Mouse (Mus musculus) CD4-positive, CD25-positive, alpha-beta regulatory T cell, adult 2 months (primary cell): ENCODE results near the gene Kdm5b.
"Not testable (repeated sequence)": the region's sequence is repeated elsewhere in the genome, so short reads cannot be mapped to it uniquely, and the experiment has no call there.

Experiments
- DNase-seq: peaks from one replicate; pipeline ENCODE4 v3.0.0-alpha.2; 2012; ENCODE audit warnings: low read depth, low spot score

Gene Kdm5b

DNA sequence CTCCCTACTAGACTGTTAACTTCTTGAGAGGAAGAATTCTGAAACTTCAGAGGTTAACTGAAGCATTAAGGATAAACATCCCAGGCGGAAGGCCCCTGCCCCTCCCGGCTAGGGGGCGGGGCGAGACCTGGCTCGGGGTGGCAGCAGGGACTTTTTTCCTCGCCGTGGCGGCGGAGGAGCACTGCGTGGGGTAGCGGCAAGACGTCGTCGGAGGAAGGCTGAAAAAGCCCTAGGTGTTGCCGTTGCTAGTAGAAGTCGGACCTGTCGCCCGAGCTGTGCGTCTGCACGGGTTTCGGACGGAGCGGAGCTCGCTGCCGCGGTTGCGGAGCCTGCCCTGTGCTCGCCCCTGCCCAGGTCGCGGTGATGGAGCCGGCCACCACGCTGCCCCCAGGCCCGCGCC lies at the start of gene Kdm5b:
Gene Kdm5b (plus strand): TSS at position 196 of the 400 bp plus-strand sequence.
- peak; percentile 93 for DNase-seq

DNA sequence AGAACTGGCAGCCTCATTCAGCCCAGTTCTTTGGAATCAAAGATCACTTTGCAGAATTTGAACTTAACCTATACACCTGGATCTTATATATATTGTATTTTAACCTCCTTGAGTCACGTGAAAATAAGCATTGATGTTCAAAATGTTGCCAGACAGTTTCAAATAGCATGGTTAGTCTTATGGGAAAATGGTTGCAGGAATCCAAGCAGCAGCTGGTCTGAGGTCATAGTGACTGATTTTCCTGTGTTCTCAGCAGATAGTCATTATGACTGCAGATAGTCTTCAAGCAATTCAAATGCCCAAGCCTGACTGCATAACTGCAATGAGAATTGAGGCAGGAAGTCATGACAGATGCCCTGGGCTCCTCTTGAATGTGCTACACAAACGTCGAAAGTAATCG lies 47.8 kb upstream of the Kdm5b start:
- DNase-seq = no peak

DNA sequence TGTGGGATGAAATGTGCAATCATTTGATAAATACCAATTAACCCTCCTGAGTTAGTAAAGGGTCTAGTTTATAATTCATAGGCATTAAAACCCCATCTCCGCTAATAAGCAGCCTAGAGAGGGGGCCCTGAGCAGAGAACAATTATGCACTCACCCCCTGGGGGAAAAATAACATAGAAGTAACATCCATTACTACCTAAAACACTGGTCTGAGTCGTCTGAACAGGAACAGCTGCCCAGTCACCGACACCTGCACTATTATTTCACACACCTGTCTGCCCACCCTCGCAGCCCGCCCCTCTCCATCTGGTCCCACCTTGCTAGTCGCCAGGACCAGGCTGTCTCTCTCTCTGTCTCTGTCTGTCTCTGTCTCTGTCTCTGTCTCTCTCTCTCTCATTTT lies 47.4 kb upstream of the Kdm5b start:
- no peak for DNase-seq

- DNase-seq = peak; percentile 17
Observed at GRCm38 (mm10) chr1:134513312-134513860, 46.6 kb upstream of the Kdm5b start.

DNA sequence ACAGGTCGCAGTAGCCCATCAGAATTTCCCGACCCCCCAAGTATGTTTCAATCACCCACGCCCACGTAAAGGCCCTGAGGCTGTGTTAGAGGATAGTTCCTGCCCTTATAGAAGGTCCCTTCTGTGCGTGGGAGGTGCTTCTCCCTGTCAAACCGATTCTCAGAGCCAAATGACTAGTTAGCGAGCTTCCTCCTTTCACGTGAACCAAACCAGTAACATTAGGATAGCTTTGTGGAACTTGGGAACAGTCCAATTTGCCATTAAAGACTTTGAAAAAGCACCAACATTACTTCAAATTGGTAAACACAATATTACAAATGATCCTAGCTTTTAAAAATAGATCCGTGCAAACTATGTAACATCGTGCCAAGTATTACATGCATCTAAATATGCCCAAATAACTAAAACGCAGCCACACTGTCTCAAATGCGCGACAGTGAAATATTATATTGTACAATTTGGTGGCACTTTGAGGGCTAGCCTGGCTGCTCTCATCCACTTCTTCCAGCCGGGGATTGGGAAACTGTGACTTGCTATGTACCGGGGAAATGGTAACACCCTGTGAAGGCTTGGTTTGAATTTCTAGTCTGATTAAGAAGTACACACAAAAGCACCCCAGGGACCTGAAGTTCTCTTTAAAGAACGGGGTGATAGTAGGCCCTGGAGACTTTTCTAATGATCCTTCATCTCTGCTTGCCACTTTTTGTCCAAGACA lies 45.9 kb upstream of the Kdm5b start:
- DNase-seq = peak; percentile 28

DNA sequence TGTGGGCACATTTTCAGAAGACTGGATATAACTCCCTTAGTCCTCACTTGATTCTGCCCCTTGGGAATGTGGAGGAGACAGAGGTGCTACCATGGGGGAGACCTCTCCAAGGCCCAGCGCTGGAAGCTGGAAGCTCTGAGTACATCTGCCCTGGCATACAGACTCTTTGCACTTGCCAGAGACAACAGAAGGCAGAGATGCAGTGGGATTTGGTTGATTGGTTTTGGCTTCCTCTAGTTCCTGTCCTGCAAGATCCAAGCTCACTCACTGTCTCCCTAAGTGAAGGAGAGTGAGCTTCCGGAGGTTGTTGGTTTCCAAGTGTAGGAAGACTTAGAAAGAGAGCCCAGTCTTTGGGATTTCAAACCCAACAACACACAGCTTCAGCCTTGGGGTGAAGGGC lies 44.1 kb upstream of the Kdm5b start:
- DNase-seq = no peak

DNA sequence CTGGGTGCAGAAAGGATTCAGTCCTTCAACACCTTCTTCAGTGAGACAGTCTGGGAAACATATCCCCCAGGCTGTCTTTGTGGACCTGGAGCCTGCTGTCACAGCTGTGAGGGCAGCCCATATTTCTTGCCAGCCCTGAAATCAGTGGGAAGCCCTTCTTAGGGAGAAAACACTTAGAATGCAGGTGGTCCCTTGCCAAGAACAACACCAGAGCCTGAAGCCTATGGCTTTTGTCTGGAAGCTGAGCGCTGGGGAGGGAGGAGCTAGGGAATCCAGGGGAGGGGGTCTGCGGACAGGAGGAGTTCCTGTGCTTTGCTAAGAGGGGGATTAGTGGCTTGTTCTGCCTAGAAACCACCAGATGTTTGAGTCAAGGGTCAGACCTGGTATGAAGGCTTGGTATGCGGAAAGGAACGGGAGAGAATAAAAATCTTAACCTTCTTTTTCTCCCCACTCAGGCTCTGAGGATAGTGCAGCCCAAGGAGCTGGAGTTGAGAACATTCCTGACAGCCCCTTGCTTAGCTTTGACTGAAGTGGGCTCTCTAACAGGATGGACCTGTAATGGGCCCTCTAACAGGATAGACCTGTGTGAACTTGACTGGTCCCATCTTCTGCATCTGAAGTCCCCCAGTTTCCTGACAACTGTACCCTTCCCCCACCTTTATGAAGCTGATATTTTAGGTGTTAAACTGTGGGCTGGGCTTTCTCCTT lies 43.3 kb upstream of the Kdm5b start:
- no peak for DNase-seq

GRCm38 (mm10) chr1:134517841-134518240 lies 42.1 kb upstream of the Kdm5b start:
- DNase-seq = not testable (repeated sequence)

- peak; percentile 86 for DNase-seq
Observed at GRCm38 (mm10) chr1:134518677-134519076, 41.3 kb upstream of the Kdm5b start.

GRCm38 (mm10) chr1:134519201-134519600 lies 40.8 kb upstream of the Kdm5b start:
- DNase-seq = not testable (repeated sequence)

- DNase-seq = no peak
Observed at GRCm38 (mm10) chr1:134520001-134520721, 39.8 kb upstream of the Kdm5b start.

- DNase-seq = no peak
Observed at GRCm38 (mm10) chr1:134521163-134521562, 38.8 kb upstream of the Kdm5b start.

- DNase-seq = no peak
Observed at GRCm38 (mm10) chr1:134522325-134522724, 37.6 kb upstream of the Kdm5b start.

DNA sequence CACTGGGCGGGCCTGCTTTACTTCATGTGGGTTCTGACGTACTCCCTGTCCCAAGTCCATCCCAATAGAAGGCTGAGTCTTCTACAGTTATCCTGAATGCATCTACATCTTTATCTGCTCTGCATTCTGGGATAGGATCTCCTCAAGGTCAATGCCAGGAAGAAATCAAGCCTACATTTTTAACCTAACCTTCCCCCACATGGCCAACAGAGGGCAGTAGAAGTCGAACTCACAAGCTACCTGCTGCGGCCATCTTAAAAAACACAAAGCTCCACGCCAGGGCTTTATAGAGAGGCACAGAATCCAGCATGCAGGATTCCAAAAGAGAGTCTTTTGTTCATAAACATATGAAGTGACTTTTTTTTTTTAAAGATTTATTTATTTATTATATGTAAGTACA lies 35.5 kb upstream of the Kdm5b start:
- peak; percentile 80 for DNase-seq

DNA sequence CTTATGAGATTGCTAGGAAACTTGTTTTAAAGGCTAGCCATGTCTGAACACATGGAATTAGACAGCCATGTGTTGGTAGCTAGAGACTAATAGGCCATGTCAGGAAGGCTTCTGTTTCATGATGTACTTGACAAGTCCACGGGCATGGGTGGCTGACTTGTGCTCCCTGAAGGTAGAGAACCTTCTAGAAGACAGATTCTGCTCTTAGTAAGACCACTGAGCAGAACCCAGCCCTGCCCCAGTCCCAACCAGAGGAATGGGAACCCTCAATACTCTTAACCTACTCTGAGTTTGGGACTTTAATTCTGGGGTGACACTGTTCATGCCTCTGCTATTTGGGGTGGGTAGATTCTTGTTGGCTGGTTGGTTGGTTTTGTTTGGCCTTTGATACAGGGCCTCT lies 35.0 kb upstream of the Kdm5b start:
- DNase-seq = no peak

GRCm38 (mm10) chr1:134526752-134527151 lies 33.2 kb upstream of the Kdm5b start:
- DNase-seq = no peak

- DNase-seq = no peak
Observed at GRCm38 (mm10) chr1:134530618-134531017, 29.4 kb upstream of the Kdm5b start.

GRCm38 (mm10) chr1:134533710-134534109 lies 26.3 kb upstream of the Kdm5b start:
- not testable (repeated sequence) for DNase-seq

GRCm38 (mm10) chr1:134535054-134535453 lies 24.9 kb upstream of the Kdm5b start:
- DNase-seq = no peak

- no peak for DNase-seq
Observed at GRCm38 (mm10) chr1:134535513-134535912, 24.5 kb upstream of the Kdm5b start.

DNA sequence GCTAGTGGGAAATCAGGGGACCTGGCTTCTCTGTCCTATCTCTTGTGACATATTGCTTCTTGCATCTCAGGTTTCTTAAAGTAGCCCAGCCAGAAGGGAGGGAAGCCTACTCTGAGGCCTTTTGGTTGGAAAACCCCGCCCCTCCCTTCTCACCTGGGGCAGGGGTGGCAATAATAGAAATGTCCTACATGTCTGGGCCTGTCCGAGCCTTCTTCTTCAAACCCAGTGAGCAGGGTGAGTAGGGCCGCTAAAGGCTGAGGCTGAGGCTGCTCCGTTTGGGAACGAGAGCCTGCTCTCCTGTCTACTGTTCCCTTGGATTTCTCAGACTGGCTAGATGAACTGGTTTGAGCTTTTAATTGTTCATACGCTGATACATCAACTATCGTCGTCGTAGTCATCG lies 19.4 kb upstream of the Kdm5b start:
- DNase-seq = no peak

DNA sequence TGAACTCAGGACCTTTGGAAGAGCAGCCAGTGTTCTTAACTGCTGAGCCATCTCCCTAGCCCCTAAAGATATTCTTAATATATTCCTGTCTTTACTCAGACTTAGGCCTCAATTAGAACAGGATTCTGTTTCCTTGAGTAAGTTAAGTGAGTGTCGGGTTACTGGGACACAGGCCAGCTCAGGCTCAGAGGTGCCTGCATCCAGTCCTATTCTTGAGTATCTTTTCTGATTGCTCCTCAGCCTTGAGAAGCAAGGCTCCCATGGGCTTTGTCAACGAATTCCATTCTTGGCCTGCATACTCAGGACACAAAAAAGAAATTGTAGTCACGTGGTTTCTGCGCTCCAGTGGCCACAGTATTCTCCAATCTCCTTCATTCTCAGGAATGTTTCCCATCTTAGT lies 11.7 kb upstream of the Kdm5b start:
- no peak for DNase-seq
